ENCODE assay signal across 27 mouse cellular contexts in the genomic region with DNA sequence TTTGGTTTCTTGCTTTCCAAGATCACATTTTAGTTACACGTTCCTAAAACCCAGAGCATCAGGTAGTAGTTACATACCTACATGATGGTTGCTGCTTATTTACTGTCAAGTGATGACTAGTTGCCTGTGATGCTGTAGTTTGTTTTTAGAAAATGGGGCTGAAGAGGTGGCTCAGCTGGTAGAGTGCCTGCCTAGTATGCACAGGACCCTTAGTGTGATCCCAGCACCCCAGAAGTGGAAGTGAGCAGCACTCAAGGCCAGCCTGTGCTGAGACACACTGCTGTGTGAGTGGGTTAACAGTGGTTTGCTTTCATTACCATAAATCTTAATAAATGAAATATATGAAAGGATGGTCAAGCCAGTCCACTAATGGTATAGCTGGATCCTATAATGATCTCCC. TPM values are rescaled to one million over a fixed set of nuclear protein-coding genes. Genes with fewer than 3 reads are reported as not detected.
DNase-seq lines count a peak whose midpoint lies in the region; ATAC-seq and TF ChIP-seq lines count a peak whose summit lies in the region.
"Had no signal": no experiment of that assay in that cellular context is flagged by ENCODE, and none has a peak within 500 bp of the region (broad histone marks: within the 10 kb centered on the region; RNA-seq: fewer than 3 reads in every experiment).

No protein-coding gene starts in this region.

- H3K4me2 ChIP-seq in hindbrain, embryonic 15.5 days = no peak overlapping the region
- no peak overlapping the region for H3K4me2 ChIP-seq in hindbrain, embryonic 14.5 days (replicated peaks)
- H3K4me2 ChIP-seq in midbrain, embryonic 11.5 days = no peak overlapping the region
- H3K4me2 ChIP-seq in midbrain, embryonic 13.5 days (replicated peaks) = no peak overlapping the region
- no peak overlapping the region for H3K4me2 ChIP-seq in myocyte (ENCODE audit: low read depth)
- H3K4me2 ChIP-seq: embryonic facial prominence, embryonic 13.5 days; heart, embryonic 15.5 days; hindbrain, embryonic 12.5 days; limb, embryonic 15.5 days; lung, embryonic 15.5 days; midbrain, embryonic 12.5 days; stomach, embryonic 15.5 days had no signal

- ATAC-seq in hindbrain, embryonic 15.5 days (ENCODE audit: low FRiP score, low read depth) = 0 out of 2 replicates have a peak, but pooled peaks have one; percentile 42
- no peak for ATAC-seq in hindbrain, embryonic 14.5 days (ENCODE audit: low FRiP score)
- 0 out of 2 replicates have a peak, but pooled peaks have one; percentile 26 for ATAC-seq in midbrain, embryonic 11.5 days (ENCODE audit: low FRiP score)
- no peak for ATAC-seq in midbrain, embryonic 13.5 days

- no peaks in the 10 kb centered on the region for H3K27me3 ChIP-seq in hindbrain, embryonic 15.5 days
- H3K27me3 ChIP-seq in hindbrain, embryonic 14.5 days (ENCODE audit: control insufficient read depth, insufficient read depth, low read length) = no peaks in the 10 kb centered on the region
- no peaks in the 10 kb centered on the region for H3K27me3 ChIP-seq in midbrain, embryonic 11.5 days (ENCODE audit: control insufficient read depth, insufficient read depth, low read length)
- H3K27me3 ChIP-seq in midbrain, embryonic 13.5 days = no peaks in the 10 kb centered on the region
- H3K27me3 ChIP-seq in myocyte (ENCODE audit: control insufficient read depth, insufficient read depth, insufficient read length) = no peaks in the 10 kb centered on the region
- H3K27me3 ChIP-seq: embryonic facial prominence, embryonic 13.5 days; heart, embryonic 15.5 days; hindbrain, embryonic 12.5 days; limb, embryonic 15.5 days; lung, embryonic 15.5 days; midbrain, embryonic 12.5 days; stomach, embryonic 15.5 days had no signal

- TF ChIP-seq POLR2A in myocyte (IDR thresholded peaks at IDR 0.05; ENCODE audit: insufficient read length, low read depth) = no peak

- no peaks in the 10 kb centered on the region for H3K4me1 ChIP-seq in hindbrain, embryonic 15.5 days (replicated peaks)
- H3K4me1 ChIP-seq in hindbrain, embryonic 14.5 days (replicated peaks; ENCODE audit: control insufficient read depth, insufficient read depth, low read length) = no peaks in the 10 kb centered on the region
- no peaks in the 10 kb centered on the region for H3K4me1 ChIP-seq in midbrain, embryonic 11.5 days (ENCODE audit: control insufficient read depth, insufficient read depth, low read length)
- no peaks in the 10 kb centered on the region for H3K4me1 ChIP-seq in midbrain, embryonic 13.5 days (replicated peaks)
- H3K4me1 ChIP-seq: embryonic facial prominence, embryonic 13.5 days; forebrain, embryonic 10.5 days; heart, embryonic 10.5 days; heart, embryonic 15.5 days; hindbrain, embryonic 12.5 days; limb, embryonic 10.5 days; limb, embryonic 15.5 days; lung, embryonic 15.5 days; midbrain, embryonic 12.5 days; stomach, embryonic 15.5 days had no signal

- H3ac ChIP-seq in myocyte (ENCODE audit: control insufficient read depth, insufficient read length) = no peak overlapping the region

- no peaks in the 10 kb centered on the region for H3K79me2 ChIP-seq in myocyte (ENCODE audit: control insufficient read depth, insufficient read depth)

- no peak overlapping the region for H3K4me3 ChIP-seq in hindbrain, embryonic 15.5 days
- H3K4me3 ChIP-seq in hindbrain, embryonic 14.5 days (replicated peaks; ENCODE audit: low read length) = no peak overlapping the region
- no peak overlapping the region for H3K4me3 ChIP-seq in midbrain, embryonic 11.5 days (ENCODE audit: low read depth, low read length)
- no peak overlapping the region for H3K4me3 ChIP-seq in midbrain, embryonic 13.5 days (replicated peaks)
- no peak overlapping the region for H3K4me3 ChIP-seq in myocyte
- H3K4me3 ChIP-seq: embryonic facial prominence, embryonic 13.5 days; forebrain, embryonic 10.5 days; heart, embryonic 10.5 days; heart, embryonic 15.5 days; hindbrain, embryonic 12.5 days; limb, embryonic 10.5 days; limb, embryonic 15.5 days; lung, embryonic 15.5 days; midbrain, embryonic 12.5 days; stomach, embryonic 15.5 days had no signal

- no peak overlapping the region for H3K9ac ChIP-seq in hindbrain, embryonic 15.5 days
- no peak overlapping the region for H3K9ac ChIP-seq in hindbrain, embryonic 14.5 days
- no peak overlapping the region for H3K9ac ChIP-seq in midbrain, embryonic 11.5 days (ENCODE audit: low read length)
- no peak overlapping the region for H3K9ac ChIP-seq in midbrain, embryonic 13.5 days (replicated peaks)
- H3K9ac ChIP-seq: embryonic facial prominence, embryonic 13.5 days; heart, embryonic 15.5 days; hindbrain, embryonic 12.5 days; limb, embryonic 15.5 days; liver, embryonic 14.5 days; lung, embryonic 15.5 days; midbrain, embryonic 12.5 days; stomach, embryonic 15.5 days had no signal

- no peak overlapping the region for H3K27ac ChIP-seq in hindbrain, embryonic 15.5 days (replicated peaks)
- no peak overlapping the region for H3K27ac ChIP-seq in hindbrain, embryonic 14.5 days
- H3K27ac ChIP-seq in midbrain, embryonic 11.5 days (ENCODE audit: low read depth, low read length) = no peak overlapping the region
- no peak overlapping the region for H3K27ac ChIP-seq in midbrain, embryonic 13.5 days
- H3K27ac ChIP-seq: embryonic facial prominence, embryonic 13.5 days; forebrain, embryonic 10.5 days; heart, embryonic 10.5 days; heart, embryonic 15.5 days; hindbrain, embryonic 12.5 days; limb, embryonic 10.5 days; limb, embryonic 15.5 days; liver, embryonic 14.5 days; lung, embryonic 15.5 days; midbrain, embryonic 12.5 days; stomach, embryonic 15.5 days had no signal

- H3K36me3 ChIP-seq in hindbrain, embryonic 15.5 days = peaks cover 25% of the 10 kb centered on the region
- peaks cover 56% of the 10 kb centered on the region for H3K36me3 ChIP-seq in hindbrain, embryonic 14.5 days (replicated peaks; ENCODE audit: control insufficient read depth, insufficient read depth)
- peaks cover 10% of the 10 kb centered on the region; the same call in 1 of the 2 replicates for H3K36me3 ChIP-seq in midbrain, embryonic 11.5 days (ENCODE audit: control insufficient read depth, insufficient read depth, low read length)
- peaks cover 28% of the 10 kb centered on the region for H3K36me3 ChIP-seq in midbrain, embryonic 13.5 days
- H3K36me3 ChIP-seq in myocyte (ENCODE audit: control insufficient read depth, insufficient read depth) = peaks cover 78% of the 10 kb centered on the region

- no peaks in the 10 kb centered on the region for H3K9me3 ChIP-seq in hindbrain, embryonic 15.5 days
- no peaks in the 10 kb centered on the region for H3K9me3 ChIP-seq in hindbrain, embryonic 14.5 days (ENCODE audit: control insufficient read depth, low read length)
- no peaks in the 10 kb centered on the region for H3K9me3 ChIP-seq in midbrain, embryonic 11.5 days (ENCODE audit: control insufficient read depth, low read length)
- H3K9me3 ChIP-seq in midbrain, embryonic 13.5 days = no peaks in the 10 kb centered on the region
- H3K9me3 ChIP-seq: embryonic facial prominence, embryonic 13.5 days; forebrain, embryonic 10.5 days; heart, embryonic 10.5 days; heart, embryonic 15.5 days; hindbrain, embryonic 12.5 days; limb, embryonic 10.5 days; limb, embryonic 15.5 days; lung, embryonic 15.5 days; midbrain, embryonic 12.5 days; stomach, embryonic 15.5 days had no signal

- DNase-seq in hindbrain, embryonic 14.5 days (ENCODE audit: low spot score) = no peak
- peak; percentile 78 for DNase-seq in midbrain, embryonic 11.5 days (ENCODE audit: low spot score, missing footprints)
- DNase-seq in cerebellum, postnatal 25 days = no peak
- DNase-seq: adrenal gland, adult 8-10 months; cerebellum, adult 2 months; cerebellum, postnatal 14 days; gastrocnemius, postnatal 25 days; heart, adult 11 months; kidney, adult 8-10 months; kidney, postnatal 14 days; layer of hippocampus, adult 9-11 months; retina, postnatal 1 day; right cerebral cortex, postnatal 14 days had no signal

- WGBS in hindbrain, embryonic 15.5 days = 100% methylated on average over 1 of the region's 1 CpGs
- WGBS in hindbrain, embryonic 14.5 days = 97% methylated on average over 1 of the region's 1 CpGs
- WGBS in midbrain, embryonic 11.5 days = 92% methylated on average over 1 of the region's 1 CpGs
- 88% methylated on average over 1 of the region's 1 CpGs for WGBS in midbrain, embryonic 13.5 days

TF ChIP-seq in myocyte, 11 proteins besides CTCF, POLR2A, EP300 and RAD21:
- no peak for TF ChIP-seq SRF (IDR thresholded peaks at IDR 0.05; ENCODE audit: control insufficient read depth, insufficient read length, low read depth)
- TF ChIP-seq POLR2AphosphoS2 (IDR thresholded peaks at IDR 0.05; ENCODE audit: insufficient read length, low read depth) = peak; percentile 72

RNA-seq across cellular contexts. Expression of gene Nexn, which starts 26.6 kb away (rescaled TPM):
- 1.4 and 1.8 TPM in 2 replicates for polyA plus RNA-seq in hindbrain, embryonic 15.5 days (2015; fragmentation: Nextera tagmentation; extraction: Ambion mirVana)
- 0.33 and 1.8 TPM in 2 replicates for polyA plus RNA-seq in hindbrain, embryonic 14.5 days (2014; fragmentation: Nextera tagmentation; extraction: Ambion mirVana)
- polyA plus RNA-seq in midbrain, embryonic 11.5 days (2014; fragmentation: Nextera tagmentation; extraction: Ambion mirVana) = 2.6 and 4.2 TPM in 2 replicates
- polyA plus RNA-seq in midbrain, embryonic 13.5 days (2015; fragmentation: Nextera tagmentation; extraction: Ambion mirVana) = 1.9 and 2.8 TPM in 2 replicates
- polyA plus RNA-seq in myocyte (2012; fragmentation: generic; extraction: Trizol) = 24.9 TPM

RNA-seq across cellular contexts. Expression of gene Fubp1, which starts 29.4 kb away (rescaled TPM):
- 201 and 208 TPM in 2 replicates for polyA plus RNA-seq in hindbrain, embryonic 15.5 days (2015; fragmentation: Nextera tagmentation; extraction: Ambion mirVana)
- polyA plus RNA-seq in hindbrain, embryonic 14.5 days (2014; fragmentation: Nextera tagmentation; extraction: Ambion mirVana) = 208 and 210 TPM in 2 replicates
- polyA plus RNA-seq in midbrain, embryonic 11.5 days (2014; fragmentation: Nextera tagmentation; extraction: Ambion mirVana) = 452 and 457 TPM in 2 replicates
- polyA plus RNA-seq in midbrain, embryonic 13.5 days (2015; fragmentation: Nextera tagmentation; extraction: Ambion mirVana) = 353 and 372 TPM in 2 replicates
- polyA plus RNA-seq in myocyte (2012; fragmentation: generic; extraction: Trizol) = 27.9 TPM

RNA-seq across cellular contexts. Expression of gene Dnajb4, which starts 29.5 kb away (rescaled TPM):
- 42.4 and 42.5 TPM in 2 replicates for polyA plus RNA-seq in hindbrain, embryonic 15.5 days (2015; fragmentation: Nextera tagmentation; extraction: Ambion mirVana)
- 40.0 and 46.5 TPM in 2 replicates for polyA plus RNA-seq in hindbrain, embryonic 14.5 days (2014; fragmentation: Nextera tagmentation; extraction: Ambion mirVana)
- polyA plus RNA-seq in midbrain, embryonic 11.5 days (2014; fragmentation: Nextera tagmentation; extraction: Ambion mirVana) = 26.6 and 29.0 TPM in 2 replicates
- 33.9 and 37.8 TPM in 2 replicates for polyA plus RNA-seq in midbrain, embryonic 13.5 days (2015; fragmentation: Nextera tagmentation; extraction: Ambion mirVana)
- 8.1 TPM for polyA plus RNA-seq in myocyte (2012; fragmentation: generic; extraction: Trizol)

Comparison
In these comparisons a context has a peak if more than half of its experiments do, and no peak if none do; other contexts are left out.
1. ATAC-seq: peak in hindbrain, embryonic 15.5 days (single experiment) and midbrain, embryonic 11.5 days (single experiment); none in hindbrain, embryonic 14.5 days (single experiment) and midbrain, embryonic 13.5 days (single experiment).